ENCODE assay signal across 1 mouse cellular context in the genomic region with DNA sequence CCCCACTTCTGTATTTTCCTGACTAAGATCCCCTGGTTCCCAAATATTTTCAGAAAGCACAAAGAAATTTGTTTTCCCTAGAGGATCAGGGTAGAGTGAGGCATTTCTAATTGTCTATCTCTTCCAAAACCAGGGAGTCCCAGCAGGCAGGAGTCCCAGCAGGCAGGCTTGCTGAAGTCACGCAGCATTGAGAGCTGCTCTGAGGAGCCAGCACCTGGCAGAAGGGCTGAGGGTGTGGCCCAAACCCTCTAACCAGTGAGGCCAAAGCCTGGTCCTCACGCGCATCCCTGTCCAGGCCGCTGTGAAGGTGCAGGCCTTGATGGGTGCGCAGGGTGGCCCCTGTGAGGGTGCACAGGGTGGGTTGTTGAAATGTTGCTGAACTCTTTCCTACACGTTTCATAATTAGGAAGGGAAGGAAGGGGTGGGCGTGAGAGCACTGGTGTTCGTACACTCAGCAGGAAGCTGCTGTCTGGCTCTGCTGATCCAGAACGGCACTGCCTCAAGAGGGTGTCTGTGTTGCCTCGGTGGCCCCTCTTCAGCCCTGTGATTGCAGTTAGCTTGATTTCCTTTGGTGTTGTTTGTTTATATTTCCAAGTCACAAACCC.
TF ChIP-seq lines count a peak whose summit lies in the region.

No protein-coding gene starts in this region.

TF ChIP-seq in CH12.LX, 34 proteins besides CTCF, POLR2A, EP300 and RAD21:
- no peak for TF ChIP-seq TBP (conservative IDR thresholded peaks at IDR 0.05; ENCODE audit: low read depth, low read length)
- no peak for TF ChIP-seq BHLHE40 (IDR thresholded peaks at IDR 0.05; ENCODE audit: low read depth, low read length)
- TF ChIP-seq MXI1 (IDR thresholded peaks at IDR 0.05; ENCODE audit: low read depth, low read length) = no peak
- no peak for TF ChIP-seq ETS1 (conservative IDR thresholded peaks at IDR 0.05; ENCODE audit: low read depth, low read length)
- no peak for TF ChIP-seq SMC3 (IDR thresholded peaks at IDR 0.05; ENCODE audit: low read depth, low read length)
- TF ChIP-seq MAFK (IDR thresholded peaks at IDR 0.05; ENCODE audit: insufficient replicate concordance, low read length) = no peak
- TF ChIP-seq JUND (conservative IDR thresholded peaks at IDR 0.05; ENCODE audit: low read depth, low read length) = no peak
- TF ChIP-seq PAX5 (IDR thresholded peaks at IDR 0.05; ENCODE audit: low read length) = no peak
- TF ChIP-seq MYC (IDR thresholded peaks at IDR 0.05; ENCODE audit: low read depth, low read length) = no peak
- no peak for TF ChIP-seq USF2 (conservative IDR thresholded peaks at IDR 0.05; ENCODE audit: low read depth, low read length)
- TF ChIP-seq POLR2AphosphoS2 (IDR thresholded peaks at IDR 0.05; ENCODE audit: low read depth, low read length) = no peak
- TF ChIP-seq ZNF384 (IDR thresholded peaks at IDR 0.05; ENCODE audit: low read depth, low read length) = no peak
- no peak for TF ChIP-seq RCOR1 (conservative IDR thresholded peaks at IDR 0.05; ENCODE audit: low read depth, low read length)
- TF ChIP-seq MEF2A (IDR thresholded peaks at IDR 0.05; ENCODE audit: borderline replicate concordance, low read depth, low read length) = no peak
- TF ChIP-seq IRF4 (IDR thresholded peaks at IDR 0.05; ENCODE audit: low read depth, low read length) = no peak
- no peak for TF ChIP-seq NELFE (IDR thresholded peaks at IDR 0.05; ENCODE audit: low read depth, low read length)
- no peak for TF ChIP-seq SIN3A (IDR thresholded peaks at IDR 0.05; ENCODE audit: low read length)
- TF ChIP-seq CHD2 (IDR thresholded peaks at IDR 0.05; ENCODE audit: low read length) = no peak
- no peak for TF ChIP-seq KAT2A (IDR thresholded peaks at IDR 0.05; ENCODE audit: insufficient replicate concordance, low read length)
TF ChIP-seq in CH12.LX: peak in this region for 0.
